Mouse (Mus musculus): Measurements from ENCODE around the gene C87436. TPM values are rescaled to one million over a fixed set of nuclear protein-coding genes. Genes with fewer than 3 reads are reported as not detected.
A peak's percentile ranks its signal among the peaks of the same experiment; 100 is the strongest.

The C87436 gene
- polyA plus RNA-seq, 1 experiment, result 24.3 TPM

- no peaks in the 10 kb centered on the region for H3K4me1 ChIP-seq (ENCODE audit: control insufficient read depth, insufficient read depth, low read length)
- DNase-seq, result no peak
- TF ChIP-seq POLR2A (IDR thresholded peaks at IDR 0.05; ENCODE audit: borderline replicate concordance, insufficient read depth, low read length) (no peak), CTCF (IDR thresholded peaks at IDR 0.05; ENCODE audit: borderline replicate concordance, insufficient read depth, low read depth, low read length) (no peak)
- H3K4me3 ChIP-seq (replicated peaks; ENCODE audit: insufficient read depth, low read depth, low read length), result no peak overlapping the region
- peak overlapping the region; percentile 39; the same call in 1 of the 2 replicates for H3K27ac ChIP-seq (ENCODE audit: insufficient read depth, low read length)
- 74% methylated on average over 5 of the region's 5 CpGs for WGBS
- H3K27me3 ChIP-seq (ENCODE audit: control insufficient read depth, insufficient read depth, low read length), result no peaks in the 10 kb centered on the region
Measured at GRCm38 (mm10) chr6:86496585-86496984, 58.4 kb downstream of the C87436 start.

- H3K4me3 ChIP-seq (replicated peaks; ENCODE audit: insufficient read depth, low read depth, low read length), result peak overlapping the region; percentile 30
- H3K4me1 ChIP-seq (ENCODE audit: control insufficient read depth, insufficient read depth, low read length), result no peaks in the 10 kb centered on the region
- no peaks in the 10 kb centered on the region for H3K27me3 ChIP-seq (ENCODE audit: control insufficient read depth, insufficient read depth, low read length)
- WGBS, result 40% methylated on average over 13 of the region's 13 CpGs
- no peak for DNase-seq
- TF ChIP-seq POLR2A (IDR thresholded peaks at IDR 0.05; ENCODE audit: borderline replicate concordance, insufficient read depth, low read length) (no peak), CTCF (IDR thresholded peaks at IDR 0.05; ENCODE audit: borderline replicate concordance, insufficient read depth, low read depth, low read length) (no peak)
- H3K27ac ChIP-seq (ENCODE audit: insufficient read depth, low read length), result peak overlapping the region; percentile 39; the same call in 1 of the 2 replicates
Measured at GRCm38 (mm10) chr6:86497071-86497815, 59.1 kb downstream of the C87436 start.

GRCm38 (mm10) chr6:86497942-86498732 is 60.0 kb downstream of the C87436 start:
- Histone ChIP-seq H3K4me3 (replicated peaks; ENCODE audit: insufficient read depth, low read depth, low read length) (no peak overlapping the region), H3K27ac (ENCODE audit: insufficient read depth, low read length) (no peak overlapping the region), H3K27me3 (ENCODE audit: control insufficient read depth, insufficient read depth, low read length) (no peaks in the 10 kb centered on the region), H3K4me1 (ENCODE audit: control insufficient read depth, insufficient read depth, low read length) (no peaks in the 10 kb centered on the region)
- TF ChIP-seq CTCF (IDR thresholded peaks at IDR 0.05; ENCODE audit: borderline replicate concordance, insufficient read depth, low read depth, low read length) (no peak), POLR2A (IDR thresholded peaks at IDR 0.05; ENCODE audit: borderline replicate concordance, insufficient read depth, low read length) (no peak)
- DNase-seq, result no peak
- WGBS, result 80% methylated on average over 11 of the region's 11 CpGs

GRCm38 (mm10) chr6:86499571-86500109 is 61.5 kb downstream of the C87436 start:
- 71% methylated on average over 5 of the region's 5 CpGs for WGBS
- TF ChIP-seq CTCF (IDR thresholded peaks at IDR 0.05; ENCODE audit: borderline replicate concordance, insufficient read depth, low read depth, low read length), result no peak

GRCm38 (mm10) chr6:86503513-86503912 is 65.3 kb downstream of the C87436 start:
- DNase-seq, result no peak
- Histone ChIP-seq H3K27ac (ENCODE audit: insufficient read depth, low read length) (no peak overlapping the region), H3K4me3 (replicated peaks; ENCODE audit: insufficient read depth, low read depth, low read length) (no peak overlapping the region), H3K4me1 (ENCODE audit: control insufficient read depth, insufficient read depth, low read length) (no peaks in the 10 kb centered on the region), H3K27me3 (ENCODE audit: control insufficient read depth, insufficient read depth, low read length) (no peaks in the 10 kb centered on the region)
- 92% methylated on average over 4 of the region's 4 CpGs for WGBS
- no peak for TF ChIP-seq CTCF (IDR thresholded peaks at IDR 0.05; ENCODE audit: borderline replicate concordance, insufficient read depth, low read depth, low read length)
- TF ChIP-seq POLR2A (IDR thresholded peaks at IDR 0.05; ENCODE audit: borderline replicate concordance, insufficient read depth, low read length), result no peak

More at GRCm38 (mm10) chr6:86499571-86500109, 61.5 kb downstream of the C87436 start:
- Histone ChIP-seq H3K27ac (ENCODE audit: insufficient read depth, low read length) (no peak overlapping the region), H3K4me3 (replicated peaks; ENCODE audit: insufficient read depth, low read depth, low read length) (no peak overlapping the region), H3K27me3 (ENCODE audit: control insufficient read depth, insufficient read depth, low read length) (no peaks in the 10 kb centered on the region), H3K4me1 (ENCODE audit: control insufficient read depth, insufficient read depth, low read length) (no peaks in the 10 kb centered on the region)
- no peak for DNase-seq

GRCm38 (mm10) chr6:86505671-86506070 is 67.5 kb downstream of the C87436 start:
- no peaks in the 10 kb centered on the region for H3K27me3 ChIP-seq (ENCODE audit: control insufficient read depth, insufficient read depth, low read length)
- no peak for DNase-seq
- no peak overlapping the region for H3K27ac ChIP-seq (ENCODE audit: insufficient read depth, low read length)
- no peak for TF ChIP-seq POLR2A (IDR thresholded peaks at IDR 0.05; ENCODE audit: borderline replicate concordance, insufficient read depth, low read length)
- TF ChIP-seq CTCF (IDR thresholded peaks at IDR 0.05; ENCODE audit: borderline replicate concordance, insufficient read depth, low read depth, low read length), result no peak
- no peaks in the 10 kb centered on the region for H3K4me1 ChIP-seq (ENCODE audit: control insufficient read depth, insufficient read depth, low read length)
- WGBS, result 32% methylated on average over 7 of the region's 7 CpGs
- H3K4me3 ChIP-seq (replicated peaks; ENCODE audit: insufficient read depth, low read depth, low read length), result no peak overlapping the region

GRCm38 (mm10) chr6:86506309-86506708 is 68.1 kb downstream of the C87436 start:
- TF ChIP-seq CTCF (IDR thresholded peaks at IDR 0.05; ENCODE audit: borderline replicate concordance, insufficient read depth, low read depth, low read length), result no peak
- no peak for DNase-seq
- 86% methylated on average over 3 of the region's 3 CpGs for WGBS

More at GRCm38 (mm10) chr6:86506309-86506708, 68.1 kb downstream of the C87436 start:
- Histone ChIP-seq H3K27me3 (ENCODE audit: control insufficient read depth, insufficient read depth, low read length) (no peaks in the 10 kb centered on the region), H3K4me3 (replicated peaks; ENCODE audit: insufficient read depth, low read depth, low read length) (no peak overlapping the region), H3K4me1 (ENCODE audit: control insufficient read depth, insufficient read depth, low read length) (no peaks in the 10 kb centered on the region), H3K27ac (ENCODE audit: insufficient read depth, low read length) (no peak overlapping the region)

Measured in cerebellum, adult 2 months (tissue).